Mouse (Mus musculus): ENCODE results near the gene Sertm1. TPM values are rescaled to one million over a fixed set of nuclear protein-coding genes. Genes with fewer than 3 reads are reported as not detected.
A peak's percentile ranks its signal among the peaks of the same experiment; 100 is the strongest.

Sertm1 gene
- total RNA-seq (2021) = 10 to 100 TPM; 29.0 to 39.8 TPM
- long read RNA-seq, experiment 1, partial matches to known transcripts = 0 of 9 reads
- long read RNA-seq, experiment 1, other reads (novel, unspliced or antisense) = 8 of 9 reads
- long read RNA-seq, experiment 2, partial matches to known transcripts = 0 of 5 reads
- long read RNA-seq, experiment 2, other reads (novel, unspliced or antisense) = 4 of 5 reads

DNA sequence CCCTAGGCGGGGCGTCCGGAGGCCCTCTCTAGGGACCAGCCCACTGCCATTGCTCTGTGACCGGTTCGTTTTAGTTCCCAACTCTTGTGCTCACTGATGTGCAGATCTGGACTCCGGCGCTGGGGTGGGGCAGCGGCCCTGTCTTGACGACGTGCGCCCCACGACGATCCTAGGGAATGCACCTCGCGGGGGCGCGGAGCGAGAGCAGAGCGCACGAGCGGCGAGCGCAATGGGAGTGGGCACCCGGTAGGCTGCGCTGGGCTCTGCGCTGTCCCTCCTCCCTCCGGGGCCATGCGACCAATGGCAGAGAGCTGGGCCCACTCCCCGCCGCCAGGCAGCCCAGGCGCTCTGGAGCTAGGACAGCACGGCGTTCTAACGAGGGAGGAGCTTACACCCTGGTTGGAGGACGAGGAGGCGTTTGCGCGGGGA, at the start of gene Sertm1:
Gene Sertm1, minus strand, starts transcription at position 245 of the 429 bp plus-strand sequence.
- DNase-seq (ENCODE audit: low spot score in 2 of 2) = peak; percentile 57 to 67
- intact Hi-C loops (cut with DNase I) = no loop called here

DNA sequence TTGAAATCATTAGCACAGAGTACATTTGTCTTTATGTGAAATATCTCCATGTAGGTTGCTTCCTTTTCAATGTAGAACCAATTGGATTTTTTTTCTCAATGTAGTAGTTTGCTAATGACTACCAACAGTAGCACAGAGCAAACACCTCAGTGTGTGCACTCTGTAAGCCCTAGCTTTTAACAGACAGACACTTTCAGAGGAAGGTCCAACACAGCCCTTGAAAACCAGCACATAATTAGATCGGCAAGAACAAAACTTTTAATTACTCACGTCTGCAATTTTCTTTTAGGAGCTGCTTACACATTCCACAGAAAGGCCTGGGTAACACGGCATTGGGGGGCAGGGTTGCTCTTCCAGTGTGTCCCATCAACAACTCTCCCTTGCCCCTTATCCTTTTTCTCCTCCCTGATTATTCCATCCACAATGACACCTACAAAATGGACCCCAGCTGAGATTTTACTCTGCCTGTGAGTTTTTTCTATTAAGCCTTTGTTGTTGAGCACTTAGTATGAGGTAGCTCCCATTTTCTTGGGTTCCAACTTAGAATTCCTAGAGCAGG, 49.3 kb upstream of the Sertm1 start:
- DNase-seq (ENCODE audit: low spot score in 2 of 2) = no peak
- intact Hi-C loops (cut with DNase I) = no loop called here

DNA sequence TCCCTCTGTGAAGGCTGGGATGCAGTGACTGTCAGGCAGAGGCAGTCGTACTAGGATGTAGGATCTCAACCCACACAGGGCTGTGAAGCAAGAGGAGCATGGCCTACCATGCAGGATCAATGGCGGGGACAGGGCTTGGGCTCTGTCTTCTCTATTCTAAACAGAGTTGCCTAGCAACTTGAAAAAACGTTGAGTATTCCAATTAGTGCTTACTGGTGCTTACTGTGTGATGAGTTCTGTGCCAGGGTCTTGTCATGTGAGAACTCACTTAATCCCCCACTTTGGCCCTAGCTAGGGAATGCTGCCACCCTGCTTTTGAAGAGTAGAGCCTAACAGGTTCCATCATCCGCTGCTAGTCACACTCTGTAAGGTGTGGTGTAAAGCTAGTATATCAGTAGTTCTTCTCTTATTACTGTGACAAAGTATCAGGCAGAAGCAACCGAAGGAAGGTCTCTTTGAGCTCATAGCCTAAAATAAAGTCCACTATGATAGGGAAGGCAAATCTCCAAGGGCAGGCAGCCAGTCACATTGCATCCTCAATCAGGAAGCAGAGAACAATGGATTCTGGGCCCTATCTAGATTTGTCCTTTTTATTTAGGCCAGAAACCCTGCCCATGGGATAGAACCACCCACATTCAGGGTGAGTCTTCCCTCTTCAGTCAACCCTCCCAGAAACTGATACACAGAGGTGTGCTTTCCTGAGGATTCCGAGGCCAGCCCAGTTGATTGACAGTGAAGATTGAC, 27.6 kb upstream of the Sertm1 start:
- DNase-seq (ENCODE audit: low spot score in 2 of 2) = peak in 1 of 2 experiments; percentile 6
- intact Hi-C loops (cut with DNase I) = no loop called here

DNA sequence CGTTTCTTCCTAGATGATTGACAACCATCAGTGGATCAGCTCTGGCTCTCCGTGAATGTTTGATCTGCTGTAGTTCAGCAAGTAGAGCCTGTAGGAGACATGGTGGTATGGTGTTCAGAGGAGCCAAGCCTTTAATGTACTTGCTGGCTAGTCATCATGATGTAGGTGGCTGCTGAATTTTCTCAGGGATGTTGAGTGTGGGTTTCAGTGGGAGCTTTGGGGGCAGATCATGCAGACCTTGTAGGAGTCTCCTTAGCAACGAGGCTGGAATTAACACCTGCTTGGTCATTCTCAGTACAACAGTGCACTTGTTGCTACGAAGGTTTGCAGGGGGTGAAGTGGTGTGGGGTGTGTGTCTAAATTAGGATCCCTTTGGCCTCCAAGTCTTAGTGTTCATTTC, 18.8 kb upstream of the Sertm1 start:
- intact Hi-C loops (cut with DNase I) = no loop called here
- DNase-seq (ENCODE audit: low spot score in 2 of 2) = peak in 1 of 2 experiments; percentile 8

DNA sequence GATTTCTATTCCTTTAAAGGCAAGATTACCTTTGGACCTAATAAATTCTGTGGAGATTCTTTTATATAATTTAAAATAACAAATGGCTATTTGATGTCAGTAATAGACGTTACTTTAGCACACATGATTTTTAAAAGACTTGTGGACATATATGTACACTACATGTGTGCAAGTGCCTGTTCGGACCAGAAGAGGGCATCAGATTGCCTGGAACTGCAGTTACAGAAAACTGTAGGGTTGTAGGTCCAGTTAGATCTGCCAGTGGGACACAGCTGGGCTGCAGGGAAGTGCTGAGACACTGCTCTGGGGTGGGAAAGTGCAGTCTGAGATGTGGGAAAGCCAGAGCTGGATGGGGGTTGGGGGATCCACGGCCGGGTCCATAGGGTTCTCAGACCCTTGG, 16.9 kb upstream of the Sertm1 start:
- DNase-seq (ENCODE audit: low spot score in 2 of 2) = no peak
- intact Hi-C loops (cut with DNase I) = no loop called here

DNA sequence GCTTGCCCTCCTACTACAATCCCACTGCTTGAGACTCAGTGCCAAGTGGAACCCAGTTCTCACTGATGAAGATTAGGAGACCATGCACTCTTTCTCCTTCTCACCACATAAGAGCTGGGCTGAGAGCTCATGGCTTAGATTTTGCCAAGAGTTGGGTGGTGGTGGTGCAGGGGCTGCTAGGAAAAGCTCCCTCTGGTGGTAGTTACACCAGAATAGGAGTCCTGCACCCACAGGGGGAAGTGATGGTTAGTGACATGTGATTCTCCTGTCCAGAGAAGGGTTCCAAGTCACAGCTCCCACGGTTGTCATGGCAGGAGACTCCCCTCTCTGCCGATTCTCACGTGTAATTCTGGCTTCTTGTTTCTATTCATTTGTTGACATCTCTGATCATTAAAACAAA, 4.7 kb upstream of the Sertm1 start:
- intact Hi-C loops (cut with DNase I) = no loop called here

DNA sequence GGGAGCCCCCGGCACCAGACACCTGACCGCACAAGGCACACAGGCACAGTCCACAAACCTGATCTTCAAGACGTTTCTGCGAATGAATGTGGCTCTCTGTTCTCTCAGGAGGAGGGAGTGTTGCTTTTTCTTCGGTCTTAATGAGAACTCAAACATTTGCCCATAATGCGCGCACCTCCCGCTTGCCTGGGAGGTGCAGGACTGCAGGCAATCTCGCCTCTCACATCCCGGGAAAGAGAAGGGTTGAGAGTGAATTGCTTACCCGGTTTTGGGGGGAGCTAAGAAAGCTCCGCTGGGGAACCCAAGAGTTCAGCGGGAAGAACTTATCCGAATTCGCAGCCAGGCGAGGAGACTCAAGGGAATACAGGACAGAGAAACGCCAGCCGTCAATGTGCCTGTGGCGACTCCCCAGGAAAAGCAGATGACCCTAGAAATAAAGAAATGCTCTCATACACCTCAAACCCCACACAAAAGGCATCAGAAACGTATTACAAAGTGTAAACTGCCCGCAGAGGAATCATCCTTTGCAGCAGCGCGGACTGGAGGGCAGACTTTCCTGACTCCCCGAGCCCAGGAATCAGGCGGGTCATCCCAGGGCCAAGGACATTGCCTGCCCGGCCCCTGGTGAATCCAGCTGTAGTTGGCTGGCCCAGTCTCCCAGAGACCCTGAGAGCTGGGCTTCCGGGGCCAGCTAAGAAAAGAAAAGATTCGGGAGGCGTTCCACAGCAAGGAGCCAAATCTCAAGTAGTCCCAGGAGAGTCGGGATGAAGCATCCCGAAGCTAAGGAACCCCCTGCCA, 643 bp downstream of the Sertm1 start:
- DNase-seq (ENCODE audit: low spot score in 2 of 2) = no peak
- intact Hi-C loops (cut with DNase I) = no loop called here

More for the DNA sequence above, 4.7 kb upstream of the Sertm1 start:
- DNase-seq (ENCODE audit: low spot score in 2 of 2) = no peak

DNA sequence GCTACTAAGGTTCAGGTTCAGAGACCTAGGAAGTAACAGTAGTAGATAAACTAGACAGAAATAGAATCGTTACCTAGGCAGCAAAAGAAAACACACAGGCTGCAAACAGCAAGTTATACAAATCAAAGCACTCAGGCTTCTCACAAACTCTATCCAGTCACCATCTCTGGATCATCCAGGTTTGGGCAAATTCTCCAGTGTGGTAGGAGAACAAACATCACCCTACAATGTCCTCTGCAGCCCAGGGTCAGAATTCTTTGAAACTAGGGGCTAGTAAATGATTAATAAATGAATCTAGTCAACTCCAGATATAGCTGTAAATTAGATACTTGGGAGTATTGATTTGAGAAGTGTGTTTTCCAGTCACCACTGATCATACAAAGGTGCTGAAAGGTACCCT, 6.8 kb downstream of the Sertm1 start:
- no peak for DNase-seq (ENCODE audit: low spot score in 2 of 2)
- intact Hi-C loops (cut with DNase I) = no loop called here

DNA sequence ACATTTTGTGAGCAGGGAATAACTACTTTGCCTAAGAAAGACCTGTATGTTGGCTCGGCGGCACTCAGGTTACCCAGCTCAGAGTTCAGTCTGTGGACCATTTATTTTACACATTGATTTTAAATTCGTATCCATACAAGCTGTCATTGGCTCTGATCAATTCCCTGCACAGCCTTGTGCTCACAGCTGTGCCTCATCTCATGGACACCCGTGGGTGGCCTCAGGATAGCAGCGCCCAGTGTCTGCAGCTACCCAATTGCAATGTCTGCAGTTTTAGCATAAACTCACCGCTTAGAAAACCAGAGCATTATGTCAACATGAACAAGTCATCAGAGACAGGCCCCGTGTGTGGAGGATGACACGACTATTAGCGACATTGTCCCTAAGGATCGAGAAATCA, 17.7 kb downstream of the Sertm1 start:
- intact Hi-C loops (cut with DNase I) = no loop called here
- DNase-seq (ENCODE audit: low spot score in 2 of 2) = peak in 1 of 2 experiments; percentile 19

DNA sequence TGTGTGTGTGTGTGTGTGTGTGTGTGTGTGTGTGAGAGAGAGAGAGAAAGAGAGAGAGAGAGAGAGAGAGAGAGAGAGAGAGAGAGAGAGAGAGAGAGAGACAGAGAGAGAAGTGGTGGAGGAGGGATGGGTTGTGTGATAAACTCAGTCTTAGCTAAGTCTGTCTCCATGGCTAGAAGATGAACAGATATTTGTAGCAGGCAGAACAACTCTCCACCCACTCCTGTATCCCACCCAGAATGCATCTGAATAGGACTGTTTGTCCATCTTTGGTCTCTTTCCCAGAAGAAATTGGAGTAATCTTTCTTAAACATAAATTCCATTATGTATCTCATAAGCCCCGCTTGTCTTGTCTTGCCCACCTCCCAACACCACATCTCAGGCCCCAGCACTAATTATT, 20.8 kb downstream of the Sertm1 start:
- DNase-seq (ENCODE audit: low spot score in 2 of 2) = peak in 1 of 2 experiments; percentile 44
- intact Hi-C loops (cut with DNase I) = loop anchor here (5.0 kb wide), 1 partner anchor 53 kb away; no protein-coding TSS in a partner anchor

DNA sequence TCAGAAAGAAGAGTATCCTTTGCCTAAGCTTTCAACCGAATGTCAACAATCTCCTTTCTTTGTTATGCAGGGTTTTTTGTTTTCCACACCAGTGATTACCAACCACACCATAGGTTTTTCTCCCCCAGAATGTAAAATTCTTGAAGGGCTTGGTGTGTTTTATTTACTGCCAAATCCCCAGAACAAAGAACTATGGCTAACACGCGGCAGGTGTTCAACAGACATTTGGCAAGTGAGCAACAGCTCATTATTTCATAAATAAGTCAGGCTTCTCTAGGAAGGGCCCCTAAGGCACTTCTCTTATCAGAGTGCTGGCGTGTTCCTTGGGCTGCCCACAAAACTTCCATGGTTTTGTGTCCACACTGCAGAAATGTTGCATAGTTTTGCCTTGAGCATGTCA, 23.5 kb downstream of the Sertm1 start:
- no peak for DNase-seq (ENCODE audit: low spot score in 2 of 2)
- intact Hi-C loops (cut with DNase I) = loop anchor here (5.0 kb wide), 1 partner anchor 50 kb away; no protein-coding TSS in a partner anchor

DNA sequence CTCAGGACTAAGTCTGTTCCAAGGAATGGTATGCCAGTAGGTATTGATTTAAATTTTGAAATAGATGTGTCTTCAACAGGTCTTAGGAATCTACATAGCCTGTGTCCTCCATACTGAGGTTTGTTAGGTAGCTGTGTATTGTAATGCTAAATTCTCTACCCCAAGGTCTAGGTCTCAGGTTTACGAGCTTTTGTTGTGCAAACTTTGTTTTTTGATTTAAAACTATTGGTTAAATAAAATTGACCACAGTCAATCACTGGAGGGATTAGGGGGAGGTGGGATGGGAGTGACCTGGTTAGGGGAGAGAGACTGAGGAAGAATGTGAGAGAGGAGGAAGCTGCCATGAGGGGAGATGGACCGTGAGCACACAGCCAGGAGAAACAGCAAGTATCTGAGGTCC, 29.2 kb downstream of the Sertm1 start:
- intact Hi-C loops (cut with DNase I) = no loop called here
- no peak for DNase-seq (ENCODE audit: low spot score in 2 of 2)

Other genes with a start within 250 kb of the Sertm1 start
- 10 to 100 TPM; 37.6 to 43.5 TPM for gene Supt20, start 223.1 kb downstream of the Sertm1 start, total RNA-seq (2021)
- gene Gm21958, start 201.5 kb downstream of the Sertm1 start, total RNA-seq (2021) = not detected
- gene Exosc8, start 180.5 kb downstream of the Sertm1 start, total RNA-seq (2021) = 10 to 100 TPM; 24.4 to 33.0 TPM
- gene Alg5, start 180.3 kb downstream of the Sertm1 start, total RNA-seq (2021) = 10 to 100 TPM; 20.2 to 21.0 TPM
- gene Smad9, start 160.3 kb downstream of the Sertm1 start, total RNA-seq (2021) = 1 to 10 TPM; 6.1 to 6.2 TPM
- gene Rfxap, start 108.1 kb downstream of the Sertm1 start, total RNA-seq (2021) = 10 to 100 TPM; 52.8 to 53.6 TPM
- gene Ccna1, start 139.6 kb upstream of the Sertm1 start, total RNA-seq (2021) = 1 to 10 TPM; 1.6 to 1.9 TPM
- 10 to 100 TPM; 16.5 to 17.0 TPM for gene Spg20, start 196.2 kb upstream of the Sertm1 start, total RNA-seq (2021)
- gene Ccdc169, start 221.5 kb upstream of the Sertm1 start, total RNA-seq (2021) = under 1 TPM in 1 of 2 experiments, not detected in 1; 0.15 TPM

All from left cerebral cortex, postnatal 14 days (tissue).